Mouse (Mus musculus) MEL (cell line): ENCODE measurements around the gene Snf8. TPM values are rescaled to one million over a fixed set of nuclear protein-coding genes. Genes with fewer than 3 reads are reported as not detected.

Source experiments
- DNase-seq: peaks from one replicate; pipeline ENCODE4 v3.0.0; 2011; ENCODE audit warnings: low read depth, low spot score
- H3K27ac ChIP-seq: 2 replicates; pipeline ENCODE4 v1.5.1; 2012; ENCODE audit warnings: low read depth, mild to moderate bottlenecking, control low read depth, low read length, moderate library complexity; ENCODE audit not compliant: control insufficient read depth
- H3K27me3 ChIP-seq, 2 experiments: fragments of 150-350 bp in 1 of 2; sonication (generic) in 1 of 2; 2 replicates each; pipeline ENCODE4 v1.6.1; 2012; ENCODE audit warnings: low read length in 2 of 2, mild to moderate bottlenecking in 2 of 2, improper control_type of control experiment in 1 of 2, moderate library complexity in 1 of 2; ENCODE audit not compliant: insufficient read depth in 2 of 2, control insufficient read depth in 1 of 2
- H3K36me3 ChIP-seq, 2 experiments: 2 replicates each; pipeline ENCODE4 v1.6.1; 2012 to 2014; ENCODE audit warnings: low read length in 2 of 2, improper control_type of control experiment in 1 of 2, inconsistent platforms in 1 of 2, mild to moderate bottlenecking in 1 of 2; ENCODE audit not compliant: insufficient read depth in 2 of 2, control insufficient read depth in 1 of 2
- H3K4me1 ChIP-seq, 2 experiments: fragments of 150-350 bp in 1 of 2; sonication (generic) in 1 of 2; 2 replicates each; pipeline ENCODE4 v1.6.1; 2012; ENCODE audit warnings: low read length in 2 of 2, improper control_type of control experiment in 1 of 2, mild to moderate bottlenecking in 1 of 2; ENCODE audit not compliant: insufficient read depth in 2 of 2, control insufficient read depth in 1 of 2
- H3K4me3 ChIP-seq, 2 experiments: fragments of 150-350 bp in 1 of 2; sonication (generic) in 1 of 2; 2 replicates each; pipeline ENCODE4 v1.5.1; 2012; ENCODE audit warnings: low read depth in 2 of 2, low read length in 2 of 2, mild to moderate bottlenecking in 2 of 2, moderate library complexity in 2 of 2, control low read depth in 1 of 2, improper control_type of control experiment in 1 of 2; ENCODE audit not compliant: control insufficient read depth in 1 of 2, insufficient read depth in 1 of 2
- H3K79me2 ChIP-seq: 2 replicates; pipeline ENCODE4 v1.6.1; 2012; ENCODE audit warnings: mild to moderate bottlenecking, low read length, moderate library complexity; ENCODE audit not compliant: control insufficient read depth, poor library complexity, insufficient read depth
- H3K9ac ChIP-seq: 2 replicates; pipeline ENCODE4 v1.6.1; 2012; ENCODE audit warnings: low read depth, mild to moderate bottlenecking, control low read depth, low read length, moderate library complexity; ENCODE audit not compliant: control insufficient read depth, poor library complexity, severe bottlenecking
- H3K9me3 ChIP-seq: fragments of 150-350 bp; sonication (generic); replicated peaks from 2 replicates; pipeline ENCODE4 v1.6.1; 2012; ENCODE audit warnings: mild to moderate bottlenecking, low read length, improper control_type of control experiment, moderate library complexity; ENCODE audit not compliant: insufficient read depth
- BHLHE40 ChIP-seq: IDR thresholded peaks from 2 replicates; pipeline ENCODE4 v1.6.1; 2012; ENCODE audit warnings: low read depth, mild to moderate bottlenecking, inconsistent platforms, low read length, improper control_type of control experiment, borderline replicate concordance
- CHD1 ChIP-seq: IDR thresholded peaks from 2 replicates; pipeline ENCODE4 v1.6.1; 2012; ENCODE audit warnings: low read depth, mild to moderate bottlenecking, inconsistent platforms, low read length, improper control_type of control experiment
- CHD2 ChIP-seq: IDR thresholded peaks from 2 replicates; pipeline ENCODE4 v1.6.1; 2011; ENCODE audit warnings: low read length, improper control_type of control experiment
- CTCF ChIP-seq, 3 experiments: IDR thresholded peaks in 2 of 3; conservative IDR thresholded peaks in 1 of 3; 2 replicates each; pipeline ENCODE4 v1.5.1; 2011 to 2012; ENCODE audit warnings: low read length in 3 of 3, low read depth in 2 of 3, mild to moderate bottlenecking in 2 of 3, improper control_type of control experiment in 1 of 3, inconsistent platforms in 1 of 3, mixed read lengths in 1 of 3, moderate library complexity in 1 of 3; ENCODE audit not compliant: control insufficient read depth in 1 of 3, insufficient read depth in 1 of 3, poor library complexity in 1 of 3, severe bottlenecking in 1 of 3
- E2F4 ChIP-seq: IDR thresholded peaks from 2 replicates; pipeline ENCODE4 v1.6.1; 2011; ENCODE audit warnings: low read depth, low read length, improper control_type of control experiment, borderline replicate concordance
- ELF1 ChIP-seq: IDR thresholded peaks from 2 replicates; pipeline ENCODE4 v1.6.1; 2014; ENCODE audit warnings: low read depth, mild to moderate bottlenecking, inconsistent platforms, low read length, improper control_type of control experiment, moderate library complexity
- ETS1 ChIP-seq: IDR thresholded peaks from 2 replicates; pipeline ENCODE4 v1.6.1; 2012; ENCODE audit warnings: low read depth, mild to moderate bottlenecking, inconsistent platforms, low read length, improper control_type of control experiment, moderate library complexity
- GABPA ChIP-seq: IDR thresholded peaks from 2 replicates; pipeline ENCODE4 v1.6.1; 2012; ENCODE audit warnings: low read depth, mild to moderate bottlenecking, inconsistent platforms, low read length, improper control_type of control experiment, moderate library complexity
- GATA1 ChIP-seq: IDR thresholded peaks from 2 replicates; pipeline ENCODE4 v1.6.1; 2011; ENCODE audit warnings: low read depth, low read length, improper control_type of control experiment
- HCFC1 ChIP-seq: IDR thresholded peaks from 2 replicates; pipeline ENCODE4 v1.6.1; 2012; ENCODE audit warnings: low read depth, mild to moderate bottlenecking, inconsistent platforms, low read length, improper control_type of control experiment, moderate library complexity
- JUND ChIP-seq: IDR thresholded peaks from 2 replicates; pipeline ENCODE4 v1.6.1; 2011; ENCODE audit warnings: low read depth, mild to moderate bottlenecking, improper control_type of control experiment, low read length
- KAT2A ChIP-seq: conservative IDR thresholded peaks from 2 replicates; pipeline ENCODE4 v1.6.1; 2012; ENCODE audit warnings: low read depth, low read length, improper control_type of control experiment, inconsistent platforms
- MAFK ChIP-seq: IDR thresholded peaks from 2 replicates; pipeline ENCODE4 v1.6.1; 2011; ENCODE audit warnings: low read depth, mild to moderate bottlenecking, low read length, improper control_type of control experiment, borderline replicate concordance
- MAX ChIP-seq: IDR thresholded peaks from 2 replicates; pipeline ENCODE4 v1.6.1; 2011; ENCODE audit warnings: low read length, improper control_type of control experiment
- MAZ ChIP-seq: IDR thresholded peaks from 2 replicates; pipeline ENCODE4 v1.6.1; 2012; ENCODE audit warnings: low read depth, mild to moderate bottlenecking, inconsistent platforms, low read length, improper control_type of control experiment
- MEF2A ChIP-seq: IDR thresholded peaks from 2 replicates; pipeline ENCODE4 v1.6.1; 2014; ENCODE audit warnings: low read depth, mild to moderate bottlenecking, inconsistent platforms, low read length, improper control_type of control experiment; ENCODE audit not compliant: poor library complexity, insufficient replicate concordance, severe bottlenecking; ENCODE audit errors: extremely low read depth
- MXI1 ChIP-seq: IDR thresholded peaks from 2 replicates; pipeline ENCODE4 v1.6.1; 2011; ENCODE audit warnings: mild to moderate bottlenecking, low read depth, low read length, improper control_type of control experiment
- MYB ChIP-seq: IDR thresholded peaks from 2 replicates; pipeline ENCODE4 v1.6.1; 2011; ENCODE audit warnings: mild to moderate bottlenecking, low read depth, low read length, improper control_type of control experiment
- MYC ChIP-seq: IDR thresholded peaks from 2 replicates; pipeline ENCODE4 v1.6.1; 2011; ENCODE audit warnings: low read depth, mild to moderate bottlenecking, low read length, improper control_type of control experiment, moderate library complexity
- NELFE ChIP-seq: IDR thresholded peaks from 2 replicates; pipeline ENCODE4 v1.6.1; 2011; ENCODE audit warnings: low read depth, low read length, improper control_type of control experiment
- NRF1 ChIP-seq: IDR thresholded peaks from 2 replicates; pipeline ENCODE4 v1.6.1; 2014; ENCODE audit warnings: low read depth, mild to moderate bottlenecking, inconsistent platforms, low read length, improper control_type of control experiment, moderate library complexity; ENCODE audit not compliant: poor library complexity, insufficient read depth, severe bottlenecking
- POLR2A ChIP-seq, 2 experiments: IDR thresholded peaks; 2 replicates each; pipeline ENCODE4 v1.6.1; 2011 to 2012; ENCODE audit warnings: low read length in 2 of 2, mild to moderate bottlenecking in 2 of 2, control low read depth in 1 of 2, improper control_type of control experiment in 1 of 2, low read depth in 1 of 2, moderate library complexity in 1 of 2; ENCODE audit not compliant: control insufficient read depth in 1 of 2, insufficient read depth in 1 of 2, poor library complexity in 1 of 2
- POLR2AphosphoS2 ChIP-seq: IDR thresholded peaks from 2 replicates; pipeline ENCODE4 v1.6.1; 2011; ENCODE audit warnings: low read length, improper control_type of control experiment
- POLR2AphosphoS5 ChIP-seq: IDR thresholded peaks from 2 replicates; pipeline ENCODE4 v1.6.1; 2012; ENCODE audit warnings: low read depth, borderline replicate concordance, mild to moderate bottlenecking, inconsistent platforms, low read length, moderate library complexity, mixed read lengths
- RAD21 ChIP-seq: IDR thresholded peaks from 2 replicates; pipeline ENCODE4 v1.6.1; 2011; ENCODE audit warnings: mild to moderate bottlenecking, low read depth, low read length, improper control_type of control experiment
- RCOR1 ChIP-seq: IDR thresholded peaks from 2 replicates; pipeline ENCODE4 v1.6.1; 2012; ENCODE audit warnings: low read depth, mild to moderate bottlenecking, inconsistent platforms, low read length, improper control_type of control experiment
- SIN3A ChIP-seq: IDR thresholded peaks from 2 replicates; pipeline ENCODE4 v1.6.1; 2012; ENCODE audit warnings: low read length, improper control_type of control experiment, inconsistent platforms
- SMC3 ChIP-seq: IDR thresholded peaks from 2 replicates; pipeline ENCODE4 v1.6.1; 2011; ENCODE audit warnings: low read depth, low read length, improper control_type of control experiment
- TAL1 ChIP-seq: IDR thresholded peaks from 2 replicates; pipeline ENCODE4 v1.6.1; 2012; ENCODE audit warnings: mild to moderate bottlenecking, inconsistent platforms, low read length, moderate library complexity, mixed read lengths
- TCF12 ChIP-seq: IDR thresholded peaks from 2 replicates; pipeline ENCODE4 v1.6.1; 2014; ENCODE audit warnings: low read depth, mild to moderate bottlenecking, inconsistent platforms, low read length, improper control_type of control experiment, moderate library complexity
- UBTF ChIP-seq: IDR thresholded peaks from 2 replicates; pipeline ENCODE4 v1.6.1; 2012; ENCODE audit warnings: low read depth, mild to moderate bottlenecking, inconsistent platforms, low read length, improper control_type of control experiment, moderate library complexity, borderline replicate concordance; ENCODE audit not compliant: insufficient read depth
- USF1 ChIP-seq: IDR thresholded peaks from 2 replicates; pipeline ENCODE4 v1.6.1; 2014; ENCODE audit warnings: low read depth, mild to moderate bottlenecking, inconsistent platforms, low read length, improper control_type of control experiment, moderate library complexity
- USF2 ChIP-seq, 2 experiments: IDR thresholded peaks; 2 replicates each; pipeline ENCODE4 v1.6.1; 2011 to 2012; ENCODE audit warnings: improper control_type of control experiment in 2 of 2, low read length in 2 of 2, borderline replicate concordance in 1 of 2, inconsistent platforms in 1 of 2, low read depth in 1 of 2, mild to moderate bottlenecking in 1 of 2; ENCODE audit not compliant: insufficient read depth in 1 of 2
- ZC3H11A ChIP-seq: IDR thresholded peaks from 2 replicates; pipeline ENCODE4 v1.6.1; 2012; ENCODE audit warnings: low read depth, mild to moderate bottlenecking, inconsistent platforms, low read length, improper control_type of control experiment
- ZKSCAN1 ChIP-seq: IDR thresholded peaks from 2 replicates; pipeline ENCODE4 v1.6.1; 2012; ENCODE audit warnings: low read depth, mild to moderate bottlenecking, inconsistent platforms, low read length, improper control_type of control experiment, moderate library complexity
- ZMIZ1 ChIP-seq: IDR thresholded peaks from 2 replicates; pipeline ENCODE4 v1.6.1; 2012; ENCODE audit warnings: low read depth, mild to moderate bottlenecking, inconsistent platforms, low read length, improper control_type of control experiment, moderate library complexity
- ZNF384 ChIP-seq: IDR thresholded peaks from 2 replicates; pipeline ENCODE4 v1.6.1; 2012; ENCODE audit warnings: low read depth, mild to moderate bottlenecking, inconsistent platforms, low read length, improper control_type of control experiment
- polyA plus RNA-seq, 2 experiments: library from polyadenylated mRNA; stranded (reverse) in 1 of 2; unstranded in 1 of 2; fragments of >175 nt in 1 of 2; fragments of >200 nt in 1 of 2; gene quantifications; 2 replicates each; pipeline versions ENCODE4 v1.2.1 to v1.2.4; 2012; ENCODE audit warnings: low replicate concordance in 2 of 2, low read depth in 1 of 2; ENCODE audit not compliant: insufficient read length in 2 of 2, insufficient read depth in 1 of 2, missing spikeins in 1 of 2
- total RNA-seq: library from RNA; depleted of rRNA; stranded (reverse); fragments of 300-350 nt; gene quantifications from 2 replicates; pipeline ENCODE4 v1.2.3, GENCODE M21; 2012; rRNA removed

Snf8 gene
- total RNA-seq (135 and 137 TPM in 2 replicates), polyA plus RNA-seq (100 to 1,000 TPM in 1 of 2 experiments, not detected in 1; 183 TPM)

DNA sequence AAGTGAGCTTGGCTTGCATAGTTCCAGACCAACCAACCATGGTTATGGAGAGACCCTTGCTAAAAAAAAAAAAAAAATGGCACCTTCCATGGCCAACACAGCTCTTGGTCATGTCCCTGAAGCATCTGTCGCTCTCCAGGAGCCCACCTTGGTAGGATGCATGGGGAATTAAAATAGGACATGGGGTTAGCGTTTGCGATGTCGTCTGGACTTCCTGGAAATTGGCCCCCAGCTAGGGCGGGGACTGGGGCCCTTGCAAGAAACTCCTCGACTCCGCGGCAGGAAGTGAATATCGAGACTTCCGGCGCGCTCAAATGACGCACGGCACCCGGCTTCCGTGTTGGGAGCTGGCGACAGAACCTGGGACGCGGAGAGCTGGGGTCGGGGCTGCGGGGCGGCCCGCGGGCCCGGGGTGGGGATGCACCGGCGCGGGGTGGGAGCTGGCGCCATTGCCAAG is at the start of gene Snf8:
Gene Snf8, plus strand, starts transcription at position 290 of the 457 bp plus-strand sequence.
- peaks cover 9 to 30% of the 10 kb centered on the region in 2 experiments for H3K4me1 ChIP-seq
- H3K27me3 ChIP-seq, result no peaks in the 10 kb centered on the region
- peak within 1 kb of the TSS; percentile 83 for H3K9ac ChIP-seq
- DNase-seq, result peak; percentile 99
- H3K79me2 ChIP-seq, result peaks cover 16% of the 10 kb centered on the region
- peak within 1 kb of the TSS; percentile 86 for H3K27ac ChIP-seq
- H3K36me3 ChIP-seq, result peaks cover 6 to 26% of the 10 kb centered on the region in 2 experiments
- H3K4me3 ChIP-seq, result peak within 1 kb of the TSS; percentile 75 to 76
- no peaks in the 10 kb centered on the region for H3K9me3 ChIP-seq
- TF ChIP-seq GABPA (no peak), SIN3A (peak; percentile 96), TAL1 (no peak), POLR2A (IDR thresholded peaks at IDR 0.05; ENCODE audit: control insufficient read depth in 1 of 2, insufficient read depth in 1 of 2, low read depth in 1 of 2, low read length in 2 of 2, poor library complexity in 1 of 2) (peak; percentile 67 to 96; a peak in 3 of 4 replicates), BHLHE40 (no peak), RAD21 (no peak), MYB (no peak), HCFC1 (peak; percentile 94), POLR2AphosphoS2 (peak; percentile 94), POLR2AphosphoS5 (no peak; the same call in 1 of the 2 replicates), ETS1 (0 out of 2 replicates have a peak, but pooled peaks have one; percentile 42), CHD1 (no peak), MEF2A (no peak), KAT2A (peak; percentile 75; the same call in 1 of the 2 replicates), USF2 (IDR thresholded peaks at IDR 0.05; ENCODE audit: borderline replicate concordance in 1 of 2, insufficient read depth in 1 of 2, low read depth in 1 of 2, low read length in 2 of 2) (no peak), GATA1 (no peak), SMC3 (no peak), JUND (no peak), MAX (peak; percentile 20; the same call in 1 of the 2 replicates), NRF1 (no peak), CHD2 (no peak), TCF12 (peak; percentile 63; the same call in 1 of the 2 replicates), ZMIZ1 (peak; percentile 88), MXI1 (peak; percentile 86), USF1 (no peak), ZC3H11A (no peak), MYC (0 out of 2 replicates have a peak, but pooled peaks have one; percentile 45), RCOR1 (no peak), ZNF384 (peak; percentile 82), ZKSCAN1 (no peak), MAFK (no peak), CTCF (IDR thresholded peaks at IDR 0.05 in 2 of 3, conservative IDR thresholded peaks at IDR 0.05 in 1 of 3; ENCODE audit: control insufficient read depth in 1 of 3, insufficient read depth in 1 of 3, low read depth in 2 of 3, low read length in 3 of 3, poor library complexity in 1 of 3, severe bottlenecking in 1 of 3) (no peak), E2F4 (no peak), ELF1 (peak; percentile 100), NELFE (peak; percentile 92), MAZ (peak; percentile 93), UBTF (no peak)
